Mouse (Mus musculus): ENCODE measurements at regions not wholly inside any gene's neighbourhood (a gene's known extent, or its start where the extent isn't known, plus 50 kb on each side); places are given as distances from the start of the nearest gene placed in this dataset.
"Not testable (repeated sequence)": the region's sequence is repeated elsewhere in the genome, so short reads cannot be mapped to it uniquely, and the experiment has no call there.

GRCm38 (mm10) chr19:32974778-32975240 lies 217.5 kb downstream of the Pten start:
- peak; percentile 48 to 71 for DNase-seq

- no peak for DNase-seq
Observed at GRCm38 (mm10) chr19:32975303-32975702, 218.0 kb downstream of the Pten start.

- DNase-seq, result no peak
Observed at GRCm38 (mm10) chr19:32976507-32976906, 219.2 kb downstream of the Pten start.

DNA sequence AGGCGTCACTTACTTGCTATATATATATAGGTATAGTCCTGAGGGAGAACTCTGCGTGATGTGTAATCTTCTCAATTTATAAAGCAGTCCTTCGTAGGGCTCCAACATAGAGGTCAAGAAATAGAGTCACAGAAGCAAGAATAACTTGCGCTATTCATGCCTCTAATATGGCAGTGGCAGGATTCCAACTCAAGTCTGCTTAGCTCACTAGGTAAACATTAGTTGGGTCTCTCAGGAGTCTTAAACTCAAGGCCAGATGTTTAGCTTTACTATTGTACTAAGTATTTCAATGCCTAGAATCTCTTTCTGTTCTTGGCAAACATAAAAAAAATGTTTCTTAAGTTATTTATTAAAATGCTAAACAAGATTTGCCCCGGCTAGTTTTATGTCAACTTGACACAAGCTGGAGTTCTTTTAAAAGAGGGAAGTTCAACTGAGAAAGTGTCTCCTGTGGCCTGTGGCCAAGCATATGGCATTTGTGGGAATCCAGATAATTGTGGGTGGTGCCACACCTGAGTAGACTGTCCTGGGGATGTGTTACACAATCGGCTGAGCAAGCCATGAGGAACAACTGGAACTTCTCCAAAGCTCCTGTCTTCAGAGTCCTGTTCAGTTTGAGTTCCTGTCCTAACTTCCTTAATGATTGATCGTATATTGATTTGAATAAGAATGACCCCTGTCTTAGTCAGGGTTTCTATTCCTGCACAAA lies 220.9 kb downstream of the Pten start:
- DNase-seq, result no peak

DNA sequence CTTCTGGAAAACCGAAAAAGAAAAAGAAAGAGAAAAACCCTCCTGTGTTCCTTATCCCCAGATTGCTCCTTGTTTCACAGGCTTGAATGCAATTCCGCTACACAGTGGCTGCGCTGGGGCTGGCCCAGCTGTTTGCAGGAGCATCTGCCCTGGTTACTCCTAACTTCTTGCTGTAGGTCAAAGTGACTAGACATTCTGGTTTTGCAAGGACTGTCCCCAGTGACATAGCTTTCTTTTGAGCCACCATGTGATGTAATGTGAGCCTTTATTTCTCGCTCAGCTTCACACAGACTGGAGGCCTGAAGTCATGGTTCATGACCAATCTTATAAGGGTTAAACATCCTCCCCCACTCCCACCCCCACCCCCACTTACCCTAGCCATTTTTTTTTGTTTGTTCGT lies 222.8 kb downstream of the Pten start:
- DNase-seq, result no peak

- DNase-seq, result no peak
Observed at GRCm38 (mm10) chr19:32988713-32989112, 231.4 kb downstream of the Pten start.

DNA sequence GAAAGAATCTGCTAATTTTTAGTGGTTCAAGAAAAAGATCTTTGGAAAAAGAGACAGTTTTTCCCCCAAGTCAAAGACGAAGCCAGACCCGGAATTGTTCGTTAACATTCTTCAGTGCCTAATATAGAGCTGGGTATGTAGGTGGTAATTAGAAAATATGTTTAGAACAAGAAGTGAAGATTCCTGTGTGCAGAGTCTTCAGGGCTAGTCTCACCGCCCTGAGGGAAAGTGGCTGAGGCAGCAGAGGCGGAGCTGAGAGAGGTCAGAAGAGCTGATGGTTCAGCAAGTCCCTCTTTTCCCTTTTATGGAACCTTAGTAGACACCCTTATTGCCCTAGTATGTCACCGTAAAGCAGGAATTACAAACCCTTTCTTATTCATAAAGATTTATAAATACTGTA lies 232.0 kb downstream of the Pten start:
- no peak for DNase-seq

GRCm38 (mm10) chr19:32990576-32990975 lies 233.3 kb downstream of the Pten start:
- DNase-seq, result no peak

DNA sequence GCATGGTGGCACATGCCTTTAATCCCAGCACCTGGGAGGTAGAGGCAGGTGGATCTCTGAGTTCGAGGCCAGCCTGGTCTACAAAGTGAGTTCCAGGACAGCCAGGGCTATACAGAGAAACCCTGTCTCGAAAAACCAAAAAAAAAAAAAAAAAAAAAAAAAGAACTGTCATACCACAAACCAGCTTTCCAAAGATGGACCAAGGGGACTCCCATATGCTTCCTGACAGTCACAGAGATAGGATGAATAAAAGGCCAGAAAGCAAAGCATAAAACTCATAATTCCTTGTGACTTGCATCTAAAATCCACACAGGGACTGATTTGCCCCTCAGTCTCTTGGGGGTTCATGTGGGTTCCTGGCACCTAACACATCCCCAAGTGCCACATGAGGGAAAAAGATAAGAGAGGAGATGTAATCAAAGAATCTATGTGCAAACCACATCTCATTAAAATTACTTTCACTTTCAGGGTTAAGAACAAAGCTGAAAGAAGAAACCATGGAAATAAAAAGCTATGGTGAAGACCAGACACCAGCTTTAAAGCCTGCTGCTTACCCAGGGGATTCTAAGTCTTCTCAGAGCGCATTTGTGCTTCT lies 241.4 kb downstream of the Pten start:
- DNase-seq, result no peak

GRCm38 (mm10) chr19:33007582-33007981 lies 250.3 kb downstream of the Pten start:
- no peak for DNase-seq

DNA sequence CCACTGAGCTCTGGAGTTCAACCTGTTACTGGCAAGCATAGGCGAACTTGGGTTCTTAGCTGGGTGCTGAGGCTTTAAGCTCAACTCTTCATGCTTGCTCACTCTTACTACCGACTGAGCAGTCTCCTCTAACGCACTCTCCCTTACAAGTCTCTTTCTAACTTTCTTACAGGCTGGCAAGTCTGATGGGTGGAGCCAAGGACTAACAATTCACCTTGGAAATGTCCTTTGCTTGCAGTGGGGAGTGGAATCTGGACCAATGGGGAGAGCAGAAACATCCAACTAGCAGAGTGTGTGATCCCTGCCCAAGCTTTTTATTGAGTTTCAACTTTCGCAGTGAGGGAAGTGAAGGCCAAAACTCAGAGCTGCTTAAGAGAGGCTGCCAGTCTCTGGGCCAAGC lies 250.8 kb downstream of the Pten start:
- no peak for DNase-seq

- DNase-seq, result no peak
Observed at GRCm38 (mm10) chr19:33008794-33009193, 251.5 kb downstream of the Pten start.

DNA sequence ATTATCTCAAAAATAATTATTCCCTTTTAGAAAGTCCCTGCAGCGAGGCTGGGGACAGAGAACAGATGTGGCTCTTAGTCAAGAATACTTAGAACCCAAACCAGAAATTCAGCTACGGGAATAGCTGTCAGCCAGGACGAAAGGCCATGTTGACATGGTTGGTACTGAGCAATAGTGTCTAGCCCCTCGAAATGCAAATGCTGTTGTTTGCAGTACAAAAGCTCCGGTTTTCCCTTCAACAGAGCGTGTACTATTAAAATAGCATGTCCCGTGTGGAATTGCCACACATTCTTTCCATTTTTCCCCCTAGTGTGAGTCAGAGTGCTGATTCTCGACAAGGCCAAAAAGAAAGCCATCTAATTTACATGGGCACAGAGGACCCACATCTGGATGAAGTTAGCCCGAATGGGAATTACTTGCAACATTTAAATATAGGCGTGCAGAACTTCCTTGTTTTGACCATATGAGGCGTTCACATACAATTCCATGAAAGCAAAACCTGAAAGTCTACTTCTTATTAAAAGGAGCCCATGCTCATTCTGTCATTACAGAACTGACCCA lies 253.7 kb downstream of the Pten start:
- DNase-seq, result no peak

- DNase-seq, result not testable (repeated sequence)
Observed at GRCm38 (mm10) chr19:33014879-33015278, 257.6 kb downstream of the Pten start.

GRCm38 (mm10) chr19:33021161-33021560 lies 263.9 kb downstream of the Pten start:
- DNase-seq, result peak in 1 of 2 experiments; percentile 32

DNA sequence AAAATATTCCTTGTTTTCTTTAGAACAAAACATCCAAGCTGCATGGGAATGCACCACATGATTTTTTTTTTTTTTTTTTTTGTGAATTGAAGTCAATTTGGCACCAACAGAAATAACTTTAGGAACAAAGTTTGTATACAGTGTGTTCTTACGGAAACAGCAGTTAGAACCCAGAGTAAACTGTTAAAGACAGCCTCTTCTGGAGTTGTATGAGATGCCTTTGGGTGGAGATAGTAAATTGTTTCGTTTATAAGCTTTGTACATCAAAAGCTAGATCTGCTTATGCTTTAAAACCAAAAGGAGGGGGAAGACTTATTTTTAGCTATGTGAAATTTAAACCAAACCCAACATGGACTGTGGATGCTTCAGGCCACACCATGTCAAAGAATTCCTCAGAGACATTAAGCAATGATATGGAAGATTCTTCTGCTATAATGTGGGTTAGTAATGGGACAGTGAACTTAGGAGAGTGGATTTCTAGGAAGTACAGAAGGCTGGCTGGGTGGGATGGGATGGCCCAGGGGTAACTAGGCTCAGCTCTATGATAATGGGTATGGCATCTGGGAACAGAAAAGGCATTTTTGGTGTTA lies 265.6 kb downstream of the Pten start:
- no peak for DNase-seq

- DNase-seq, result no peak
Observed at GRCm38 (mm10) chr19:33029688-33030444, 272.6 kb downstream of the Pten start.

DNA sequence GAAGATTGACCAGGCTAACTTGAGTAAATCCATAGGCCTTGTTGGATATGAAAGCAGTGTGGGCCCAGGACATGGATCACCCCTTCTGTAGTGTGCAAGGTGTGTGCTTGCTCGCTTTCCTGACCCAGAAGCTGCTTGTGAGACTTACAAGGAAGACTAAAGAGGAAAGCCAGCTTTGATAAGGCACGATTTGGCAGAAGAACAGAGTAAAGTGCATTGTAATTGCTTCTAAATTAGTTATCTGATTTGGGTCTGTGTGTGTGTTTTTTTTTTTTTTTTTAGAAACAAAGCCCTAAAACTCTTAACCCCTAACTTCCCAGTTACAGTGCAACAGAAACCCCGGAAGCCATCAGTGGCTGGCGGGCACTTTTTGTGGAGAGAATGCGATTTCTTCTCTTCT lies 283.2 kb downstream of the Pten start:
- no peak for DNase-seq

DNA sequence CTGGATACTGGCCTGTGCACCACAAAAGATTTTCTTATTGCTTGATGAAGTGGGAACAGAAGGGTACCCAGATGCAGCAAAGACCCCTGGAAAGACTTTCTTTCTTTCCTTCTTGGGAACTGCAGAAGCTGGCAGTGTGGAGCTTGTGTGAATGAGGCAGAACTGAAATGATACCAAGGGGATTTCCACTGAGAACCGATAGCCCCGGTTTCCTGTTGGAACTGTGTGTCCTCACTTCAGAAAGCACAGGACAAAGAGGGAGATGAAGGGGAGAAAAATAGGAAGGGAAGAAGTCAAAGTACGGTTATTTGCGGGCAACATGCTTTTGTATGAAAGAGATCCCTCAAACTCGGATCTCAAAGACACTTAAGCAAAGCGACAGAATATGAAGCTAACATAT lies 283.7 kb downstream of the Pten start:
- no peak for DNase-seq

GRCm38 (mm10) chr19:33042760-33043159 lies 285.5 kb downstream of the Pten start:
- no peak for DNase-seq

GRCm38 (mm10) chr19:33043696-33044095 lies 286.4 kb downstream of the Pten start:
- DNase-seq, result no peak

DNA sequence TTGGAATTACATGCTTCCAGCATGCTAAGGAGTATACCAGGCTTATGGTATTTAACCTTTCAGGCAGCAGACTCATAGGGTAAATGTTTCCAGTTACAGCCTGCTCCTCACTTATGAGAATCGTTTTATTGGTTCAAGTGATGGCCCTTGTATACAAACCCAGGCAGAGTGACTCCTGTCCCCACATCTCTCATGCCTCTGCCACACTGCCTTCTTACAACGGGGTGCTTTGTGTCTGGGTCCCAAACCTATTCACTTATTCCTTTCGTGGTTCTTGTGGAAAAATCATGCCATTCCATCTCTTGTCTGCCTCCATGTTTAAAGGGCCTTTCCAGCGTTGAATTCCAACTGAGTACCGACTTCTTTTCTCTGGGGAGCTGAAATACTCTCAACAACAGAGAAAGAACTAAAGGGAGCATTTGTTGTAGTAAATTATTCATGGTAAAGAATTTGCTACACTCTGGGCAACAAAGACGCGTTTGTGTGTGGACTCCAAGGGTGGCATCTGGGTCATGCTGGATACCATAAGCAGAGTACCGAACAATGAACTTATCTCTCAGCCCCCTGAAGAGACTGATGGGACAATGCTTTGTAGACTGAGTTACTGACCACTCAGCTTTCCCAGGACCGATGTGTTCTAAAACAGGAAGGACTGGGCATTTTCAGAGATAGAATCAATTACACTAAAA lies 291.6 kb downstream of the Pten start:
- DNase-seq, result no peak
